Mouse (Mus musculus) kidney, postnatal 0 days (tissue): Measurements from ENCODE around the gene Rnf31. TPM values are rescaled to one million over a fixed set of nuclear protein-coding genes. Genes with fewer than 3 reads are reported as not detected.
A peak's percentile ranks its signal among the peaks of the same experiment; 100 is the strongest.

Experiments used
- ATAC-seq: fragments of 200-750 bp; cut with Nextera tagmentation; replicated peaks from 2 replicates; pipeline ENCODE4 v1.8.0; 2017; ENCODE audit warnings: low read depth, moderate number of reproducible peaks, moderate TSS enrichment, moderate library complexity; ENCODE audit not compliant: low FRiP score
- DNase-seq: peaks from one replicate; pipeline ENCODE4 v3.0.0-alpha.2; 2016; ENCODE audit warnings: low spot score
- H3K27ac ChIP-seq: fragments of 300-500 bp; sonication (generic); 2 replicates; pipeline ENCODE4 v1.5.1; 2014; ENCODE audit warnings: mild to moderate bottlenecking
- H3K27me3 ChIP-seq: fragments of 300-500 bp; sonication (generic); 2 replicates; pipeline ENCODE4 v1.6.1; 2014; ENCODE audit warnings: low read length, mixed read lengths; ENCODE audit not compliant: insufficient read depth
- H3K36me3 ChIP-seq: fragments of 300-500 bp; sonication (generic); 2 replicates; pipeline ENCODE4 v1.6.1; 2014; ENCODE audit warnings: low read length, mixed read lengths; ENCODE audit not compliant: insufficient read depth
- H3K4me1 ChIP-seq: fragments of 300-500 bp; sonication (generic); replicated peaks from 2 replicates; pipeline ENCODE4 v1.6.1; 2014; ENCODE audit warnings: antibody characterized with exemption, low read length, mixed read lengths; ENCODE audit not compliant: insufficient read depth
- H3K4me2 ChIP-seq: fragments of 300-500 bp; sonication (generic); 2 replicates; pipeline ENCODE4 v1.6.1; 2014; ENCODE audit warnings: mild to moderate bottlenecking, low read length, moderate library complexity, mixed read lengths
- H3K4me3 ChIP-seq: fragments of 300-500 bp; sonication (generic); replicated peaks from 2 replicates; pipeline ENCODE4 v1.5.1; 2014; ENCODE audit warnings: low read depth, low read length
- H3K9ac ChIP-seq: fragments of 300-500 bp; sonication (generic); 2 replicates; pipeline ENCODE4 v1.6.1; 2014; ENCODE audit warnings: low read depth, low read length
- H3K9me3 ChIP-seq: fragments of 300-500 bp; sonication (generic); replicated peaks from 2 replicates; pipeline ENCODE4 v1.6.1; 2016; ENCODE audit warnings: low read length, inconsistent platforms, mixed read lengths
- CTCF ChIP-seq: IDR thresholded peaks from 2 replicates; pipeline ENCODE4 v1.5.1; 2016; ENCODE audit warnings: antibody characterized with exemption, low read depth, mild to moderate bottlenecking, moderate library complexity
- WGBS: fragments of 180-500 bp; shearing (Covaris S2); extraction: QIAGEN DNeasy Blood & Tissue Kit; methylation state at CpG from one replicate; pipeline ENCODE4 v1.1.7; 2014; 5-methylcytosine and 5-hydroxymethylcytosine counted together
- polyA plus RNA-seq: library from polyadenylated mRNA; unstranded; fragments of >200 nt; fragmentation: Nextera tagmentation; extraction: Ambion mirVana; gene quantifications from 2 replicates; pipeline ENCODE4 v1.2.1, GENCODE M21; 2015

Rnf31 gene
- polyA plus RNA-seq, 1 experiment from 2014 or later: 17.9 TPM

GRCm38 (mm10) chr14:55555788-55556187 is 35.7 kb upstream of the Rnf31 start:
- Histone ChIP-seq H3K4me1 (no peaks in the 10 kb centered on the region), H3K27ac (no peak overlapping the region), H3K36me3 (no peaks in the 10 kb centered on the region), H3K9me3 (no peaks in the 10 kb centered on the region), H3K9ac (no peak overlapping the region), H3K4me2 (no peak overlapping the region), H3K4me3 (no peak overlapping the region), H3K27me3 (no peaks in the 10 kb centered on the region)
- no peak for TF ChIP-seq CTCF
- ATAC-seq: no peak
- no peak for DNase-seq
- WGBS: 89% methylated on average over 3 of the region's 3 CpGs

- Histone ChIP-seq H3K4me2 (peak overlapping the region; percentile 18; the same call in 1 of the 2 replicates), H3K4me3 (no peak overlapping the region), H3K27ac (peak overlapping the region; percentile 86), H3K4me1 (peaks cover 9% of the 10 kb centered on the region; the same call in 1 of the 2 replicates), H3K27me3 (no peaks in the 10 kb centered on the region), H3K36me3 (no peaks in the 10 kb centered on the region), H3K9ac (no peak overlapping the region), H3K9me3 (no peaks in the 10 kb centered on the region)
- ATAC-seq: no peak
- DNase-seq: peak; percentile 92
- peak; percentile 95 for TF ChIP-seq CTCF
- 24% methylated on average over 5 of the region's 5 CpGs for WGBS
These were observed 34.5 kb upstream of the Rnf31 start for GRCm38 (mm10) chr14:55557003-55557402.

GRCm38 (mm10) chr14:55557587-55557986 is 33.9 kb upstream of the Rnf31 start:
- Histone ChIP-seq H3K27me3 (no peaks in the 10 kb centered on the region), H3K36me3 (no peaks in the 10 kb centered on the region), H3K4me1 (peaks cover 9% of the 10 kb centered on the region; the same call in 1 of the 2 replicates), H3K4me3 (no peak overlapping the region), H3K27ac (peak overlapping the region; percentile 86), H3K9me3 (no peaks in the 10 kb centered on the region), H3K9ac (no peak overlapping the region), H3K4me2 (no peak overlapping the region)
- ATAC-seq: no peak
- no peak for DNase-seq
- TF ChIP-seq CTCF: no peak
- WGBS: 86% methylated on average over 3 of the region's 3 CpGs

GRCm38 (mm10) chr14:55558740-55559448 is 32.6 kb upstream of the Rnf31 start:
- no peak for DNase-seq
- Histone ChIP-seq H3K4me2 (peak overlapping the region; percentile 85), H3K27me3 (no peaks in the 10 kb centered on the region), H3K4me3 (peak overlapping the region; percentile 68), H3K27ac (peak overlapping the region; percentile 100), H3K4me1 (peaks cover 9% of the 10 kb centered on the region; the same call in 1 of the 2 replicates), H3K9ac (peak overlapping the region; percentile 86; the same call in 1 of the 2 replicates), H3K36me3 (0 out of 2 replicates have a peak, but pooled peaks cover 2% of the 10 kb centered on the region), H3K9me3 (no peaks in the 10 kb centered on the region)
- ATAC-seq: no peak
- TF ChIP-seq CTCF: no peak; the same call in 1 of the 2 replicates
- WGBS: 50% methylated on average over 6 of the region's 6 CpGs

- peak; percentile 86 for ATAC-seq
- peak within 1 kb of the TSS; percentile 100 for H3K27ac ChIP-seq
- peak within 1 kb of the TSS; percentile 85 for H3K4me2 ChIP-seq
- no peaks in the 10 kb centered on the region for H3K27me3 ChIP-seq
- peak; percentile 41; the same call in 1 of the 2 replicates for TF ChIP-seq CTCF
- 0% methylated on average over 27 of the region's 27 CpGs for WGBS
- peak within 1 kb of the TSS; percentile 68 for H3K4me3 ChIP-seq
- H3K36me3 ChIP-seq: peaks cover 9% of the 10 kb centered on the region; the same call in 1 of the 2 replicates
- H3K4me1 ChIP-seq: peaks cover 9% of the 10 kb centered on the region; the same call in 1 of the 2 replicates
- DNase-seq: peak; percentile 98
- H3K9ac ChIP-seq: peak within 1 kb of the TSS; percentile 86
- no peaks in the 10 kb centered on the region for H3K9me3 ChIP-seq
These were observed 31.7 kb upstream of the Rnf31 start, which contains the start of gene Dcaf11 for GRCm38 (mm10) chr14:55559799-55560201. Gene Dcaf11 (plus strand): TSS chr14:55560006.

GRCm38 (mm10) chr14:55560202-55561073 is 31.1 kb upstream of the Rnf31 start, which contains the start of gene A730061H03Rik:
Gene A730061H03Rik (minus strand): TSS chr14:55560406.
- peak; percentile 94 for ATAC-seq
- under 1% methylated on average over 51 of the region's 51 CpGs for WGBS
- peak within 1 kb of the TSS; percentile 68 for H3K4me3 ChIP-seq

More at GRCm38 (mm10) chr14:55560202-55561073, 31.1 kb upstream of the Rnf31 start, which contains the start of gene A730061H03Rik:
- Histone ChIP-seq H3K27ac (peak within 1 kb of the TSS; percentile 100), H3K27me3 (no peaks in the 10 kb centered on the region), H3K9ac (peak within 1 kb of the TSS; percentile 86), H3K36me3 (peaks cover 15% of the 10 kb centered on the region), H3K4me1 (peaks cover 9% of the 10 kb centered on the region; the same call in 1 of the 2 replicates), H3K4me2 (peak within 1 kb of the TSS; percentile 85), H3K9me3 (no peaks in the 10 kb centered on the region)
- DNase-seq: peak; percentile 99
- TF ChIP-seq CTCF: no peak
